Mouse (Mus musculus) C2C12 (cell line): ENCODE results near the gene Ccdc96. TPM values are rescaled to one million over a fixed set of nuclear protein-coding genes. Genes with fewer than 3 reads are reported as not detected.

Source experiments
- H3K27me3 ChIP-seq: one replicate; pipeline ENCODE4 v1.6.1; 2011; ENCODE audit not compliant: control insufficient read depth, insufficient read depth, insufficient read length
- H3K36me3 ChIP-seq: one replicate; pipeline ENCODE4 v1.6.1; 2011; ENCODE audit not compliant: control insufficient read depth, insufficient read depth
- H3K4me3 ChIP-seq: one replicate; pipeline ENCODE4 v1.5.1; 2011; ENCODE audit warnings: mild to moderate bottlenecking, control low read depth; ENCODE audit not compliant: poor library complexity, insufficient read depth, severe bottlenecking
- H3K79me2 ChIP-seq: one replicate; pipeline ENCODE4 v1.6.1; 2011; ENCODE audit not compliant: control insufficient read depth, insufficient read depth
- H3K79me3 ChIP-seq: one replicate; pipeline ENCODE4 v1.6.1; 2011; ENCODE audit warnings: low read depth, control low read depth
- H3ac ChIP-seq: one replicate; pipeline ENCODE3; 2011; ENCODE audit warnings: low read depth; ENCODE audit not compliant: control insufficient read depth, insufficient read length
- CEBPB ChIP-seq: IDR thresholded peaks from one replicate; pipeline ENCODE4 v1.6.1; 2011; ENCODE audit warnings: low read depth, mild to moderate bottlenecking, control low read depth, moderate library complexity
- CTCF ChIP-seq: IDR thresholded peaks from one replicate; pipeline ENCODE4 v1.5.1; 2011; ENCODE audit not compliant: control insufficient read depth, insufficient read depth, insufficient read length
- FOSL1 ChIP-seq: IDR thresholded peaks from one replicate; pipeline ENCODE4 v1.8.0; 2011; ENCODE audit warnings: mild to moderate bottlenecking, low read length; ENCODE audit not compliant: poor library complexity, insufficient read depth, severe bottlenecking
- MAX ChIP-seq: IDR thresholded peaks from one replicate; pipeline ENCODE4 v1.6.1; 2011; ENCODE audit warnings: mild to moderate bottlenecking, control low read depth
- MYOD1 ChIP-seq: IDR thresholded peaks from one replicate; pipeline ENCODE4 v1.6.1; 2011; ENCODE audit warnings: low read depth; ENCODE audit not compliant: control insufficient read depth, insufficient read length
- MYOG ChIP-seq: IDR thresholded peaks from one replicate; pipeline ENCODE4 v1.6.1; 2011; ENCODE audit not compliant: control insufficient read depth, insufficient read length; ENCODE audit errors: extremely low read depth
- USF1 ChIP-seq: IDR thresholded peaks from one replicate; pipeline ENCODE4 v1.6.1; 2011; ENCODE audit warnings: low read depth, mild to moderate bottlenecking, control low read depth, moderate library complexity
- polyA plus RNA-seq: library from polyadenylated mRNA; unstranded; fragments of >200 nt; fragmentation: generic; extraction: Trizol; gene quantifications from one replicate; pipeline ENCODE4 v1.2.1, GENCODE M21; 2012; ENCODE audit warnings: missing spikeins

Ccdc96 gene
- polyA plus RNA-seq, 1 experiment: 0.42 TPM

- Histone ChIP-seq H3K79me2 (peaks cover 15% of the 10 kb centered on the region), H3K79me3 (no peaks in the 10 kb centered on the region), H3ac (no peak overlapping the region), H3K4me3 (no peak overlapping the region), H3K36me3 (peaks cover 25% of the 10 kb centered on the region), H3K27me3 (no peaks in the 10 kb centered on the region)
- TF ChIP-seq MYOG: no peak
- no peak for TF ChIP-seq MYOD1
- TF ChIP-seq FOSL1: no peak
Measured at GRCm38 (mm10) chr5:36523219-36523703, 38.9 kb downstream of the Ccdc96 start.

- Histone ChIP-seq H3K27me3 (no peaks in the 10 kb centered on the region), H3K79me2 (peaks cover 32% of the 10 kb centered on the region), H3K4me3 (no peak overlapping the region), H3K36me3 (peaks cover 10% of the 10 kb centered on the region), H3K79me3 (no peaks in the 10 kb centered on the region), H3ac (no peak overlapping the region)
- TF ChIP-seq MYOG: no peak
- peak; percentile 41 for TF ChIP-seq MYOD1
Measured at GRCm38 (mm10) chr5:36525216-36525615, 40.8 kb downstream of the Ccdc96 start.

GRCm38 (mm10) chr5:36526274-36526673 is 41.9 kb downstream of the Ccdc96 start:
- H3ac ChIP-seq: no peak overlapping the region
- H3K36me3 ChIP-seq: peaks cover 7% of the 10 kb centered on the region
- H3K4me3 ChIP-seq: no peak overlapping the region
- H3K27me3 ChIP-seq: no peaks in the 10 kb centered on the region
- H3K79me2 ChIP-seq: peaks cover 32% of the 10 kb centered on the region
- H3K79me3 ChIP-seq: no peaks in the 10 kb centered on the region
- TF ChIP-seq MAX (no peak), MYOD1 (no peak), CTCF (no peak), USF1 (no peak), MYOG (no peak), CEBPB (no peak), FOSL1 (no peak)

- H3K36me3 ChIP-seq: peaks cover 3% of the 10 kb centered on the region
Measured at GRCm38 (mm10) chr5:36526921-36527320, 42.5 kb downstream of the Ccdc96 start.

GRCm38 (mm10) chr5:36529698-36530097 is 45.3 kb downstream of the Ccdc96 start:
- H3K79me3 ChIP-seq: no peaks in the 10 kb centered on the region
- H3K79me2 ChIP-seq: peaks cover 32% of the 10 kb centered on the region
- no peaks in the 10 kb centered on the region for H3K36me3 ChIP-seq
- peak overlapping the region; percentile 84 for H3ac ChIP-seq
- peak overlapping the region; percentile 55 for H3K4me3 ChIP-seq
- TF ChIP-seq USF1: no peak
- no peak for TF ChIP-seq MAX
- no peak for TF ChIP-seq CEBPB
- no peak for TF ChIP-seq MYOG
- TF ChIP-seq FOSL1: no peak
- no peak for TF ChIP-seq CTCF
- no peak for TF ChIP-seq MYOD1
- H3K27me3 ChIP-seq: no peaks in the 10 kb centered on the region

More at GRCm38 (mm10) chr5:36526921-36527320, 42.5 kb downstream of the Ccdc96 start:
- Histone ChIP-seq H3K27me3 (no peaks in the 10 kb centered on the region), H3K79me2 (peaks cover 32% of the 10 kb centered on the region), H3ac (no peak overlapping the region), H3K4me3 (no peak overlapping the region), H3K79me3 (no peaks in the 10 kb centered on the region)
- TF ChIP-seq CTCF: no peak
- no peak for TF ChIP-seq FOSL1
- TF ChIP-seq CEBPB: no peak
- TF ChIP-seq MYOD1: no peak
- TF ChIP-seq USF1: no peak
- TF ChIP-seq MAX: no peak
- TF ChIP-seq MYOG: no peak

GRCm38 (mm10) chr5:36530129-36530751 is 45.9 kb downstream of the Ccdc96 start:
- TF ChIP-seq CTCF (no peak), MYOD1 (no peak), USF1 (no peak), MAX (no peak), MYOG (no peak), FOSL1 (no peak), CEBPB (no peak)
- Histone ChIP-seq H3K4me3 (peak overlapping the region; percentile 55), H3K36me3 (no peaks in the 10 kb centered on the region), H3ac (peak overlapping the region; percentile 84), H3K79me2 (peaks cover 32% of the 10 kb centered on the region), H3K27me3 (no peaks in the 10 kb centered on the region), H3K79me3 (no peaks in the 10 kb centered on the region)
